10 mouse cellular contexts compared by ENCODE assay signal in genomic region chr9:20536598-20536997, GRCm38 (mm10).
"Had no signal": no experiment of that assay in that cellular context is flagged by ENCODE, and none has a peak within 500 bp of the region (broad histone marks: within the 10 kb centered on the region; RNA-seq: fewer than 3 reads in every experiment).

No protein-coding gene starts in this region.

- DNase-seq: right cerebral cortex, adult 18-20 months; right cerebral cortex, postnatal 14 days; right cerebral cortex, postnatal 25 days; right cerebral cortex, postnatal 4 days; thymus, adult 18-20 months; thymus, adult 2 months; thymus, postnatal 14 days; thymus, postnatal 25 days; thymus, postnatal 36 days; thymus, postnatal 4 days had no signal
